Mouse (Mus musculus): ENCODE data around the gene Crmp1.

DNA sequence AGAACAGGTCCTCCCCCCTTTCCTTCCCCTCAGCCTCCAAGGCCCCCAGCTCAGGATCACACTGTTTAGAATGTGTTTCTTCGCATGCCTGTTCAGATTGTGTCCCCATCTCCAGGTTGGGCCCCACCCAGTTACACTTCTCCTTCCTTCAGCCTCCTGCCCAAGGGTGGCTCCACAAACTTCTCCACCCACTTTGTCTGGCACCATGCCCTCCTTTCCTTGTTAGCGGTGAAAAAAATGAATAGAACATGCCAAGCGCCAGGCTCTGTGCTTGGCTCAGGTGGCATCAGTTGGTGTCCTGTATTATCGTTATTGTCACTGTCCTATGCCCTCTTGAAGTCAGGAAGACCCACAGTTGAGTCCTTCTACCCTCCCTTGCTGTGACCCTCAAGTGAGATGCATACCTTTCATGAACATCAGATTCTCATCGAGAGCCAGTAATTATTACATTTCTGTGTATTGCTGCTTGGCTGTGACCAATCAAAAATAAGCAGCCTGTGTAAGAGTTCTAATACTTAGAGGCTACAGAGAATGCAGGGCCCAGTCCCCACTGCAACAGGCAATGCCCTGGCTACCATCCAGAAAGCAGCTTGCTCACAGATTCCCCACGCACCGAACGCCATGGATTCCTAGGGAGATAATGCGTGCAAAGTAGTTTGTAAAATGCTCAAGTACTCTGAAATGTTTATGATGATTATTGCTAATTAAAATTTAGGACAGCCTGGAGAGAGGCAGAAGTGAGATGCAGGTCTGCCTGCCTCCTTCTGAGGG lies 28.6 kb upstream of the Crmp1 start:
- TF ChIP-seq CTCF (IDR thresholded peaks at IDR 0.05; ENCODE audit: low read depth, low read length) (no peak), POLR2AphosphoS5 (IDR thresholded peaks at IDR 0.05; ENCODE audit: insufficient replicate concordance, low read depth, low read length) (no peak), GATA1 (IDR thresholded peaks at IDR 0.05; ENCODE audit: borderline replicate concordance, low read length) (no peak), TAL1 (conservative IDR thresholded peaks at IDR 0.05; ENCODE audit: low read depth, low read length) (no peak)
